Mouse (Mus musculus): ENCODE data around the gene Nmrk2. TPM values are rescaled to one million over a fixed set of nuclear protein-coding genes. Genes with fewer than 3 reads are reported as not detected.

Nmrk2 gene
- polyA plus RNA-seq, 1 experiment from 2014 or later = not detected

Other genes with a start within 250 kb of the Nmrk2 start
- gene Gng7, start 187.1 kb downstream of the Nmrk2 start, polyA plus RNA-seq (2014; fragmentation: Nextera tagmentation; extraction: Ambion mirVana) = 2.2 and 4.8 TPM in 2 replicates
- gene Diras1, start 176.4 kb downstream of the Nmrk2 start, polyA plus RNA-seq (2014; fragmentation: Nextera tagmentation; extraction: Ambion mirVana) = 0.37 TPM in 1 of 2 replicates, not detected in the other
- 6.4 and 9.1 TPM in 2 replicates for gene Slc39a3, start 164.6 kb downstream of the Nmrk2 start, polyA plus RNA-seq (2014; fragmentation: Nextera tagmentation; extraction: Ambion mirVana)
- 140 and 196 TPM in 2 replicates for gene Sgta, start 141.9 kb downstream of the Nmrk2 start, polyA plus RNA-seq (2014; fragmentation: Nextera tagmentation; extraction: Ambion mirVana)
- 50.6 and 58.9 TPM in 2 replicates for gene Thop1, start 132.0 kb downstream of the Nmrk2 start, polyA plus RNA-seq (2014; fragmentation: Nextera tagmentation; extraction: Ambion mirVana)
- 0.11 and 0.24 TPM in 2 replicates for gene Creb3l3, start 103.2 kb downstream of the Nmrk2 start, polyA plus RNA-seq (2014; fragmentation: Nextera tagmentation; extraction: Ambion mirVana)
- gene Map2k2, start 96.1 kb downstream of the Nmrk2 start, polyA plus RNA-seq (2014; fragmentation: Nextera tagmentation; extraction: Ambion mirVana) = 187 and 208 TPM in 2 replicates
- gene Zbtb7a, start 66.8 kb downstream of the Nmrk2 start, polyA plus RNA-seq (2014; fragmentation: Nextera tagmentation; extraction: Ambion mirVana) = 16.1 and 18.1 TPM in 2 replicates
- 45.3 and 48.4 TPM in 2 replicates for gene Pias4, start 34.1 kb downstream of the Nmrk2 start, polyA plus RNA-seq (2014; fragmentation: Nextera tagmentation; extraction: Ambion mirVana)
- gene Eef2, start 25.4 kb downstream of the Nmrk2 start, polyA plus RNA-seq (2014; fragmentation: Nextera tagmentation; extraction: Ambion mirVana) = 465 and 473 TPM in 2 replicates
- gene Dapk3, start 19.0 kb downstream of the Nmrk2 start, polyA plus RNA-seq (2014; fragmentation: Nextera tagmentation; extraction: Ambion mirVana) = 45.7 and 58.0 TPM in 2 replicates
- not detected in 2 replicates for gene 4930442H23Rik, start 18.2 kb downstream of the Nmrk2 start, polyA plus RNA-seq (2014; fragmentation: Nextera tagmentation; extraction: Ambion mirVana)
- 0.19 and 0.23 TPM in 2 replicates for gene Atcay, start 28.8 kb upstream of the Nmrk2 start, polyA plus RNA-seq (2014; fragmentation: Nextera tagmentation; extraction: Ambion mirVana)
- 4.5 and 4.7 TPM in 2 replicates for gene Zfr2, start 31.1 kb upstream of the Nmrk2 start, polyA plus RNA-seq (2014; fragmentation: Nextera tagmentation; extraction: Ambion mirVana)
- gene Matk, start 50.9 kb upstream of the Nmrk2 start, polyA plus RNA-seq (2014; fragmentation: Nextera tagmentation; extraction: Ambion mirVana) = 5.4 and 7.0 TPM in 2 replicates
- gene Mrpl54, start 64.9 kb upstream of the Nmrk2 start, polyA plus RNA-seq (2014; fragmentation: Nextera tagmentation; extraction: Ambion mirVana) = 240 and 276 TPM in 2 replicates
- 51.4 and 52.7 TPM in 2 replicates for gene Apba3, start 64.9 kb upstream of the Nmrk2 start, polyA plus RNA-seq (2014; fragmentation: Nextera tagmentation; extraction: Ambion mirVana)
- gene Tjp3, start 89.5 kb upstream of the Nmrk2 start, polyA plus RNA-seq (2014; fragmentation: Nextera tagmentation; extraction: Ambion mirVana) = 7.6 and 11.6 TPM in 2 replicates
- gene Pip5k1c, start 90.9 kb upstream of the Nmrk2 start, polyA plus RNA-seq (2014; fragmentation: Nextera tagmentation; extraction: Ambion mirVana) = 25.4 and 60.7 TPM in 2 replicates
- 21.4 and 29.6 TPM in 2 replicates for gene Cactin, start 119.1 kb upstream of the Nmrk2 start, polyA plus RNA-seq (2014; fragmentation: Nextera tagmentation; extraction: Ambion mirVana)
- gene Tbxa2r, start 126.7 kb upstream of the Nmrk2 start, polyA plus RNA-seq (2014; fragmentation: Nextera tagmentation; extraction: Ambion mirVana) = 8.7 and 10.1 TPM in 2 replicates
- 0.05 and 0.07 TPM in 2 replicates for gene Gipc3, start 141.2 kb upstream of the Nmrk2 start, polyA plus RNA-seq (2014; fragmentation: Nextera tagmentation; extraction: Ambion mirVana)
- gene Hmg20b, start 148.4 kb upstream of the Nmrk2 start, polyA plus RNA-seq (2014; fragmentation: Nextera tagmentation; extraction: Ambion mirVana) = 115 and 119 TPM in 2 replicates
- 4.1 and 4.6 TPM in 2 replicates for gene Mfsd12, start 155.4 kb upstream of the Nmrk2 start, polyA plus RNA-seq (2014; fragmentation: Nextera tagmentation; extraction: Ambion mirVana)
- gene 4930404N11Rik, start 163.8 kb upstream of the Nmrk2 start, polyA plus RNA-seq (2014; fragmentation: Nextera tagmentation; extraction: Ambion mirVana) = 0.14 and 0.30 TPM in 2 replicates
- gene Fzr1, start 176.5 kb upstream of the Nmrk2 start, polyA plus RNA-seq (2014; fragmentation: Nextera tagmentation; extraction: Ambion mirVana) = 101 and 108 TPM in 2 replicates
- 59.2 and 73.9 TPM in 2 replicates for gene Dohh, start 182.4 kb upstream of the Nmrk2 start, polyA plus RNA-seq (2014; fragmentation: Nextera tagmentation; extraction: Ambion mirVana)
- gene Gm48551, start 182.4 kb upstream of the Nmrk2 start, polyA plus RNA-seq (2014; fragmentation: Nextera tagmentation; extraction: Ambion mirVana) = 3.5 and 3.8 TPM in 2 replicates
- gene Gm48552, start 187.0 kb upstream of the Nmrk2 start, polyA plus RNA-seq (2014; fragmentation: Nextera tagmentation; extraction: Ambion mirVana) = 0.61 and 1.5 TPM in 2 replicates
- 14.9 and 16.4 TPM in 2 replicates for gene Smim24, start 191.0 kb upstream of the Nmrk2 start, polyA plus RNA-seq (2014; fragmentation: Nextera tagmentation; extraction: Ambion mirVana)